Mouse (Mus musculus) olfactory bulb, adult 2 months (tissue): ENCODE measurements at regions not wholly inside any gene's neighbourhood (a gene's known extent, or its start where the extent isn't known, plus 50 kb on each side); places are given as distances from the start of the nearest gene placed in this dataset.

Experiments used
- H3K27ac ChIP-seq: fragments of 200-500 bp; 2 replicates; pipeline ENCODE4 v1.5.1; 2012; ENCODE audit warnings: low read depth, low read length; ENCODE audit not compliant: insufficient read depth
- H3K4me1 ChIP-seq: fragments of 200-500 bp; 2 replicates; pipeline ENCODE4 v1.6.1; 2012; ENCODE audit warnings: low read length; ENCODE audit not compliant: control insufficient read depth, insufficient read depth
- H3K4me3 ChIP-seq: fragments of 200-500 bp; 2 replicates; pipeline ENCODE4 v1.5.1; 2012; ENCODE audit warnings: mild to moderate bottlenecking, low read depth, low read length, moderate library complexity; ENCODE audit not compliant: insufficient read depth
- CTCF ChIP-seq: fragments of 200-500 bp; IDR thresholded peaks from 2 replicates; pipeline ENCODE4 v1.5.1; 2012; ENCODE audit warnings: low read depth, mild to moderate bottlenecking, low read length, moderate library complexity; ENCODE audit not compliant: insufficient read depth
- POLR2A ChIP-seq: fragments of 200-500 bp; IDR thresholded peaks from 2 replicates; pipeline ENCODE4 v1.6.1; 2012; ENCODE audit warnings: mild to moderate bottlenecking, low read depth, low read length, moderate library complexity; ENCODE audit not compliant: insufficient read depth
- WGBS: fragments of 180-500 bp; shearing (Covaris S2); methylation state at CpG from one replicate; pipeline ENCODE4 v1.1.7; 2018; 5-methylcytosine and 5-hydroxymethylcytosine counted together

- WGBS, result 92% methylated on average over 7 of the region's 7 CpGs
- TF ChIP-seq POLR2A, result no peak
- no peak for TF ChIP-seq CTCF
- Histone ChIP-seq H3K4me1 (no peaks in the 10 kb centered on the region), H3K27ac (no peak overlapping the region), H3K4me3 (no peak overlapping the region)
These were observed 193.2 kb upstream of the Dkk2 start for GRCm38 (mm10) chr3:131891941-131892340.

GRCm38 (mm10) chr3:131893061-131893804, 191.9 kb upstream of the Dkk2 start:
- no peak overlapping the region for H3K4me3 ChIP-seq
- H3K27ac ChIP-seq, result no peak overlapping the region
- no peak for TF ChIP-seq POLR2A
- TF ChIP-seq CTCF, result no peak
- 58% methylated on average over 16 of the region's 16 CpGs for WGBS
- H3K4me1 ChIP-seq, result no peaks in the 10 kb centered on the region

GRCm38 (mm10) chr3:131895057-131895456, 190.0 kb upstream of the Dkk2 start:
- H3K4me3 ChIP-seq, result no peak overlapping the region
- TF ChIP-seq CTCF, result no peak
- TF ChIP-seq POLR2A, result no peak
- H3K4me1 ChIP-seq, result no peaks in the 10 kb centered on the region
- H3K27ac ChIP-seq, result no peak overlapping the region
- WGBS, result 60% methylated on average over 1 of the region's 1 CpGs

GRCm38 (mm10) chr3:131913534-131913933, 171.6 kb upstream of the Dkk2 start:
- WGBS, result 86% methylated on average over 6 of the region's 6 CpGs
- H3K4me3 ChIP-seq, result no peak overlapping the region
- TF ChIP-seq CTCF (no peak), POLR2A (no peak)
- no peak overlapping the region for H3K27ac ChIP-seq
- H3K4me1 ChIP-seq, result no peaks in the 10 kb centered on the region

- Histone ChIP-seq H3K4me3 (no peak overlapping the region), H3K4me1 (peaks cover 1% of the 10 kb centered on the region; the same call in 1 of the 2 replicates), H3K27ac (no peak overlapping the region)
- TF ChIP-seq CTCF, result no peak
- no peak for TF ChIP-seq POLR2A
- 68% methylated on average over 3 of the region's 3 CpGs for WGBS
These were observed 170.7 kb upstream of the Dkk2 start for GRCm38 (mm10) chr3:131914372-131914771.

- WGBS, result 72% methylated on average over 7 of the region's 7 CpGs
- TF ChIP-seq CTCF, result no peak
- TF ChIP-seq POLR2A, result no peak
- peaks cover 5% of the 10 kb centered on the region; the same call in 1 of the 2 replicates for H3K4me1 ChIP-seq
- H3K4me3 ChIP-seq, result no peak overlapping the region
- no peak overlapping the region for H3K27ac ChIP-seq
These were observed 170.1 kb upstream of the Dkk2 start for GRCm38 (mm10) chr3:131914997-131915396.

- no peak overlapping the region for H3K27ac ChIP-seq
- peaks cover 5% of the 10 kb centered on the region; the same call in 1 of the 2 replicates for H3K4me1 ChIP-seq
- 91% methylated on average over 13 of the region's 13 CpGs for WGBS
- TF ChIP-seq POLR2A (no peak), CTCF (no peak)
- H3K4me3 ChIP-seq, result no peak overlapping the region
These were observed 167.2 kb upstream of the Dkk2 start for GRCm38 (mm10) chr3:131917734-131918534.

GRCm38 (mm10) chr3:131919476-131919875, 165.6 kb upstream of the Dkk2 start:
- Histone ChIP-seq H3K4me3 (no peak overlapping the region), H3K4me1 (peaks cover 5% of the 10 kb centered on the region; the same call in 1 of the 2 replicates), H3K27ac (no peak overlapping the region)
- WGBS, result 35% methylated on average over 12 of the region's 12 CpGs
- no peak for TF ChIP-seq CTCF
- no peak for TF ChIP-seq POLR2A

- no peak overlapping the region for H3K4me3 ChIP-seq
- no peak for TF ChIP-seq CTCF
- no peak for TF ChIP-seq POLR2A
- WGBS, result 94% methylated on average over 6 of the region's 6 CpGs
These were observed 163.9 kb upstream of the Dkk2 start for GRCm38 (mm10) chr3:131921161-131921560.

More at GRCm38 (mm10) chr3:131921161-131921560, 163.9 kb upstream of the Dkk2 start:
- Histone ChIP-seq H3K27ac (no peak overlapping the region), H3K4me1 (peaks cover 5% of the 10 kb centered on the region; the same call in 1 of the 2 replicates)
